In genomic region chr4:142077572-142078271, GRCm38 (mm10) we compare ENCODE assay signal across 8 mouse cellular contexts. TPM values are rescaled to one million over a fixed set of nuclear protein-coding genes. Genes with fewer than 3 reads are reported as not detected.
DNase-seq lines count a peak whose midpoint lies in the region.

No protein-coding gene starts in this region.

- no peaks in the 10 kb centered on the region for H3K36me3 ChIP-seq in heart, embryonic 10.5 days

- peaks cover 70% of the 10 kb centered on the region for H3K4me1 ChIP-seq in heart, embryonic 10.5 days

- peak; percentile 71 to 74 for DNase-seq in cerebellum, postnatal 10 days
- DNase-seq in cerebellum, postnatal 4 days (ENCODE audit: low spot score in 2 of 2): no peak
- peak; percentile 56 to 58 for DNase-seq in right cerebral cortex, postnatal 10 days (ENCODE audit: low spot score in 2 of 2)
- DNase-seq in right cerebral cortex, postnatal 4 days: no peak
- no peak for DNase-seq in heart, embryonic 10.5 days (ENCODE audit: low spot score)
- peak; percentile 72 to 86 for DNase-seq in kidney, postnatal 25 days
- DNase-seq in skeletal muscle tissue, adult 2 months (ENCODE audit: low read depth, low spot score): peak; percentile 61
- DNase-seq in c-Kit-positive CD71-positive TER-119-positive erythroid progenitor cells, embryonic 14.5 days (ENCODE audit: low spot score): no peak

- no peaks in the 10 kb centered on the region for H3K27me3 ChIP-seq in heart, embryonic 10.5 days (ENCODE audit: insufficient read depth, poor library complexity, severe bottlenecking)

- 0 out of 2 replicates have a peak overlapping the region, but pooled peaks have one; percentile 18 for H3K27ac ChIP-seq in heart, embryonic 10.5 days

- no peak overlapping the region for H3K4me3 ChIP-seq in heart, embryonic 10.5 days

- 31% methylated on average over 18 of the region's 18 CpGs for WGBS in heart, embryonic 10.5 days

- H3K9me3 ChIP-seq in heart, embryonic 10.5 days: no peaks in the 10 kb centered on the region

RNA-seq across cellular contexts. Expression of gene Tmem51, which starts 6.4 kb away (rescaled TPM):
- polyA plus RNA-seq in heart, embryonic 10.5 days (2016; fragmentation: Nextera tagmentation; extraction: Ambion mirVana): 21.0 and 25.9 TPM in 2 replicates

Comparison
In these comparisons a context has a peak if more than half of its experiments do, and no peak if none do; other contexts are left out.
1. DNase-seq: peak in cerebellum, postnatal 10 days (2 of 2), right cerebral cortex, postnatal 10 days (2 of 2), kidney, postnatal 25 days (2 of 2) and skeletal muscle tissue, adult 2 months (single experiment); none in cerebellum, postnatal 4 days (0 of 2), right cerebral cortex, postnatal 4 days (single experiment), heart, embryonic 10.5 days (single experiment) and c-Kit-positive CD71-positive TER-119-positive erythroid progenitor cells, embryonic 14.5 days (single experiment).